Mouse (Mus musculus) adrenal gland, adult 8-10 months (tissue): ENCODE data around the gene Dalrd3. TPM values are rescaled to one million over a fixed set of nuclear protein-coding genes. Genes with fewer than 3 reads are reported as not detected.
"Not testable (repeated sequence)": the region's sequence is repeated elsewhere in the genome, so short reads cannot be mapped to it uniquely, and the experiment has no call there.

Experiments used
- DNase-seq: peaks from one replicate; pipeline ENCODE4 v3.0.0; 2022
- total RNA-seq, 4 experiments: library from RNA; stranded (reverse); gene quantifications; 2 replicates each; pipeline ENCODE4 v1.2.4; 2022

The Dalrd3 gene
- total RNA-seq, 4 experiments from 2014 or later = 72.5 to 99.3 (median 83.0) TPM

DNA sequence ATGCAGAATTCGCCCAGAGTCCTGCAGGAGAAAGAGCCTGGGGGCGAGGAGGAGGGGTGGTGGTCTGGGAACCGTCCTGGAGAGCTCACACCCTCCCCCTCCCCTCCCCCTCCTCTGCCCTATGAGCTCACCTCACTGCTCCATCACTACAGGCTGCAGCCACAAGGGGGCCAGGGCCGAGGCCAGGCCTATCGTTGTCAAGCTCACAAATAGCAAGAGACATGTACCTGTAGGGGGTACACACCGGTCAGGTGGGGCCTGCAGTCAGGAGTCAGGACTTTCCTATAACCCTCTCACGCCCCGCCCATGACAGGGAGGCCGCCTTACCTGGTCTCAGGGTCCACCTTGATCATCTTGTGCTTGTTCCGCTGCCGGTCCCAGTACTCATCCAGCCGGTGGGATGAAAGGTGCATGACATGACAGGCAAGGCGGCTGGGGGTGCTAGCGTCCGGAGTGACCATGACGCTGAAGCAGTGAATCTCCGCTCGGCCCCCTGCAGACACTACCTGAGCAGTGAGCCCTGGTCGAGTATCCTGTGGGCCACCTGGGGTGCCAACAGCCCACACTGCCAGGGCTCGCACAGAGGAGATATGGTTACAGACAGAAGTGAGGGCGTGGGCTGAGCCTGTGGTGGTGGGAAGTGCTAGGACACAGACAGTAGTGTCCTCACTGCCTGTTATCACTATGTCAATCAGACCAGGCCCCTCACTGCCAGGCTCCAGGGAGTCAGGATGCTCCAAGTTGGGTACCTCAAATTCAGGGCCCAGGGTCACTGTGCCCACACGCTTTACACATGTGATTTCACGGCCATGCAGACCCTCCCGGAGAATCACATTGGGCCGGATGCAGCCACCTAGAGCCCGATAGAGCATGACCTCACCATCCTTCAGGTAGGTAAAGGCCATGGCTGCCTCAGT, 4.3 kb downstream of the Dalrd3 start:
- no peak for DNase-seq

DNA sequence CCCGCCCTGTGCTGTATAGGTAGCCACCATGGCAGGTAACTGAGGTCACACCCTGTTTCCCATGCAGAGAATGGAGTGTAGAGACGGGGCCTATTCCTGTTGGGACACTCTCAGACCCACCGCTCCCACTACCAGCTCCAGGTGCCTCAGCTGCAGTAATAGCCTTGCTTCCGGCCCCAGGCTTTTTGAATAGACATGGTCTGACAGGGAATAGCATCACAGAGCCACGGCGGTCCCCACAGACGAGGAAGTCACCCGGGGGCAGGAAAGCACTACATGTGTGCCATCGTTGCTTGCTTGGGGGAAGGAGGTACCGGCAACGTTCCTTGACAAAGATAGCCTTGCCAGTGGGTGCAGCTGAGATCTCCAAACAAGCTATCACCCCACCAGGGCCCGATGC, 5.2 kb downstream of the Dalrd3 start:
- DNase-seq = no peak

DNA sequence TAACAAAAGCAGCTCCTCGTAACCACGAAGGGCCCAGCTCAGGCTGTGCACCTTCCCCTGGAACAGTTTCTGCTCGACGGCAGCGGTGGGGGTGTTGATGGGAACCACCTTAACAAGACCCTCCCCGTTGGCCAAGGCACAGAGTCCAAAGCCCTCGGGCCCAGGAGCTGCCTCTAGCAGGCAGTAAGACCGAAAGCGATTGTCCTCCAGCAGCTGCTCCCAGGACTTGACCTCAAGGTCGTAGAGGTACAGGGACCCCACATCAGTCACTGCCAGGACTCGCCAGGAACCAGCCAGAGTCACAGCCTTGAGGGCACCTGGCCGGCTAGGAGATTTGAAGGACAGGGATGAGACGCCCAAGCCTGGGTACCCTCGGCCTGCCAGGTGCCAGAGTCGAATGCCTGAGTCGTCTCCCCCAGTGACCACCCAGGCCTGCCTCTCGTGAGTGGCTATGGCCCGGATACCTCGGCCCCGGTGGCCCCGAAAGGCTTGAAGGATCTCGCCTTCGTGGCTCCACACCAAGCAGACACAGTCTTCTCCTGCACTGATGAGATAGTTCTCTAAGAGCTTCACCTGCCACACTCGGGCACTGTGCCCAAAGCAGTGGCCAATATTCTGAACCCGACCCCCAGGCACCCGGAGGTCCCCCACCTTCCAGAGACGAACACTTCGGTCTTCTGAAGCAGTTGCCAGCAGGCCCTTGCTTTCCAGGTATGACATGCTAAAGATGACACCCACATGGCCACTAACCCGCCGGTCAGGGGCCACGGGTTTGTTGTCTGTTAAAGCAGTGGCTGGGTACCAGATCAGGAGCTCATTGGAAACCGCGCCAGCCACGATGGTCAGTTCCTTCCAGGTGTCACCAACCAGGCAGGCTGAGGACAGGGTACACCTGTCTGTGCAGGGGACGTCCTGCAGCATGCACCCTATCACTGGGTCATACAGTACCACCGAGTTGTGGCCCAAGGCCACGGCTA, 5.9 kb downstream of the Dalrd3 start:
- DNase-seq = no peak

DNA sequence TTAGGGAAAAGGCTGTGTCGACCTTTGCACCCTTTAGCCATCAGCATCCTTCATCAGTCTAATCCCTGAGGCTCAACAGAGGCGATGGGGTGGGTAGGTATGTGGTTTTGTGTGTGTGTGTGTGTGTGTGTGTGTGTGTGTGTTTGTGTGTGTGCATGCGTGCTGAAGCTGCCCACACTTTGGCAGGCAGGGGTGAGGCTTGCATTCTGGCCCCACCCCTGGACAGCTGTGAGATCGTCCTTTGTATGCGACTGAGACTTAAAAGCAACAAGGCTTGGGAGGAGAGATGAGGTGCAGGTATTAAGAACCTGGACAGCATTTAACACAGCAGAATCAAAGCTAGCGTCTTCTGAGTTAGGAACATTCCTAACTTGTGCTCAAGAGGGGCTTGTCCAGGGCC, 7.3 kb downstream of the Dalrd3 start:
- DNase-seq = no peak

DNA sequence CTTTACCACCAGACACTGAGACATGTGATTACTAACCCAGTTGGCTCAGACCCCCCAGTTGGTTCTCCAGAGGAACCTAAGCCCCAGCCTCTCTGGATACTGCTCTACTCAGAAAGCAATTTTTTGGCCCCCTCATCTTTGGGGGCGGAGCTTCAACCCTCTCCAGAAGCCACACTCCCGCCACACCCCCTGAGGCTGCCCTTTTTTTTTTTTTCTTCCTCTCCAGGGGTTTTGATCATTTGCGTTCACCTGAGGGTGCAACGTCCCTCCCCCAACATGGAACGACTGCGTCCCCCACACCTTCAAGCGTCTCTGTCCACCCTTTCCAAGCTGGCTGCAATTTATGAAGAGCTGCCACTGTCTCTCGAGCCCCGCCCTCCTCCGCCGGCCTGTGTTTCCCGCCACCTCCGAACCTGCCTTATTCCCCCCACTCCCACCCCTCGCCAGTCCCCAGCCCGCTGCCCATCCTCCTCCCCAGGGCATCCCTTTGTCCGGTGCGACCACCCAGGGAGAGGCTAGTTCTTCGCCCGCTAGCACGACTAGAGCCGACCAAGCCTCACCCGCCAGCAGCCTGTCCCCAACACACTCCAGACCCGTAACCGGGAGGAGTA, 8.4 kb downstream of the Dalrd3 start:
- peak; percentile 54 for DNase-seq

DNA sequence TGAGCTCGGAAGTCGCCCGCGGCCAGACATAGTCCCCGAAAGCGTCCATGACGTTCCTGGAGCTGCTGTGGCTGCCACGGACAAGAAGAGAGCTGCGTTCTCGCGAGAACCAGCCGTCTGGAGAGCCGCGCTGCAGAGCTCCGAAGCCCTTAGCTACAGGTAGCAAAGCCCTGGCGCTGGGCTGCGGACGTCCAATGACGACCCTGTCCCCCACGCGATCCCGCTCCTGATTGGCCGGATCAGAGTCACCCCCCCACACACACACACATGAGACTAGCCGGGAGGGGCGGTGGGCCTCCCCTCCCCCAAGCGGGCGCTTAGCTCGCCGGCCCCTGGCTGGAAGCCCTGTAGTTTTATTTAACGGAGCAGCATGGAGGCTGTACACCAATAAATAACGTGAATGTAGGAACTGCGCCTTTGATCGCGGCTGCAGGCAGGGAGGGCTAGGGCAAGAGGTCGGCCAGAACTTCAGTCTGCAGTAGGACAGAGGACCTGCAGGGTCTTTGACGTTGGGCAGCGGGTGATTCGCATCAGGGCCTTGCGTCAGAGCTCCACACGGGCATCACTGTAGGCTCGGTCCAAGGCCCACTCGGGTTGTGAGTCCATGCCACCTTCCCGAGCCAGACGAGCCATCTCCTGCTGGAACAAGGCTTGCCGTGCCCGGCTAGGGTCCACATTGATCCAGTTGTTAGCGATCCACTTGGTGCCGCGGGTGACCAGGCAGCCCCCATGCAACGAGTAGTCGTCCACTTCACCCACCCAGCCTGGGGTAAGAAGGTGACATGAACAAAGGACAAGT, 9.1 kb downstream of the Dalrd3 start, which contains the start of gene Wdr6:
Gene Wdr6, minus strand, starts transcription at position 195 of the 799 bp plus-strand sequence.
- DNase-seq = peak; percentile 95

DNA sequence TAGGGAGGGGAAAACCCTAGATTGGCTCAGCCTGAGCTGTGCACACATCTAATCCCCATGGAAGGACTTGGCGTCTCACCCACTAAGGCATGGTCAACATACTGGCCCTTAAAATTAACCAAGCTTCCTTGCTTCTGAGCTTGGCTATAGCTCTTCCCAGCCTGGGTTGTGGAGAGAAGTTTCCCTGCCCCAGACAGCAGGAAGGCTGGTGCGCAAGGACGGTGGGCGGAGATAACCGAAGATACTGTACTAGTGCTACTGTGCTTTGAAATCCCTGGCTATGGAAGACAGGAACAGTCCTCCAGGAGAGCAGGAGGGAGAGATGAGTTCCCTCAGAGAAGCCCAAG, 9.6 kb downstream of the Dalrd3 start:
- DNase-seq = peak; percentile 60

DNA sequence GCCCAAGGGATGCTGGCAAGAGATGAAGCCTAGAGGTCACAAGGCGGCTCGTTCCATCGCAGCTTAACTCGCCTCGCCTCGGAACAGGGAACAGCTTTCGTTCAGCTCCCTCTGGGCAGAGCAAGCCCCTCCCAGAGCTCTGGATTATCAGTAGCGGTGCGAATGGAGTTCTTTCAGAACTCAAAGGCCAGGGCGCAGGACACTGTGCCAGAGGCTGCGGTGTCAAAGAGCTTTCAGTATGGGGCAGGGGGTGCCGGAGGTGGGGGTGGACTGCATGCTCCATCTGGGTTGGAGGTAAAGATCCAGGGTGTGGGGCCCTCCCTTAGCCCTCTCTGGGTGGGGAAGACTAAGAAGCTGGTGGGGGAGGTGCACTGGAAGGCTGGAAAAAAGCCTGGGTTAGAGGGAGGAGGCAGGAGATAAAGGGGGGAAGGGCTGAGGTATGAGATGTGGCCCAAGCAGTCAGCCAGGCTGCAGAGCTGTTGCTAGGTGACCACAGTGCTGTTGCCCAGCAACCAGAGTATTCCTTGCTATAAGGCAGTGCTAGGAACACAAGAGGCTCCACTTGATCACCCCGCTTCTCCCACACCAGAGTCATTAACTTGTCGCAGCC, 18.0 kb downstream of the Dalrd3 start:
- peak; percentile 64 for DNase-seq

DNA sequence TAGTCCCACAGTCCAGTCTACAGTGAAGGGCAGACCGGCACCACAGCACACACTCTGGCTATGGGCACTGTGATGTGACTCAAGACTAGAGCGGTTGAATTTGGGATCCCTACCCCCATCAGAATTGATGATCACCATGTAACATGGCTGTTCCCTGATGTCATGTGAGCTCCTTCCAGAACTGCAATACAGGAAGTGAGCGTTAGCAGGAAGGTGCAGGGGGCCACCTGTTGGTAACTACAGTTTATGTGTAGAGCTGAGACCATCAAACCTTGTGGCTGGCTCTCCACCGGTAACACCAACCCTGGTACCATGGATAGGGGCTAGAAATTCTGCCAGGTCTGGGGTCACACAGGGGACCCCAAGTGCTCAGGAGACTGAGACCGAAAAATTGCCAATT, 19.5 kb downstream of the Dalrd3 start:
- no peak for DNase-seq

DNA sequence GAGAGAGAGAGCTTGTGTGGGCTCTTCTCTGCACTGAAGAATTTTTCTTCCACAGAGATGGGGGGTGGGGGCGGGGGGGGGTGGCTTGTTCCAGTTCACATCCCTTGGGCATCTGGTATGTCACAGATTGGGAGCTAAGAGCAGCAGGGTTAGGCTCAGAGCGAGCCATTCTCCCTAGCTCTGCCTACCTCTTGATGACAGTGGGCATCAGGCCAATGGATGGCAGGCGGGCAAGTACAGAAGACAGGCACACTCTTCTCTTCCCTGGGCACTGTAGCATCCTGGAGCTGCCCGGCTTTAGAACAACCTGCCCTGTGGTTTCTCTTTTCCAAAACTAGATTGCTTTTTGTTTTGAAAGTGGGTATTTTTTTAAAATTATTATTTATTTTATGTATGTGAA, 21.8 kb downstream of the Dalrd3 start:
- no peak for DNase-seq

DNA sequence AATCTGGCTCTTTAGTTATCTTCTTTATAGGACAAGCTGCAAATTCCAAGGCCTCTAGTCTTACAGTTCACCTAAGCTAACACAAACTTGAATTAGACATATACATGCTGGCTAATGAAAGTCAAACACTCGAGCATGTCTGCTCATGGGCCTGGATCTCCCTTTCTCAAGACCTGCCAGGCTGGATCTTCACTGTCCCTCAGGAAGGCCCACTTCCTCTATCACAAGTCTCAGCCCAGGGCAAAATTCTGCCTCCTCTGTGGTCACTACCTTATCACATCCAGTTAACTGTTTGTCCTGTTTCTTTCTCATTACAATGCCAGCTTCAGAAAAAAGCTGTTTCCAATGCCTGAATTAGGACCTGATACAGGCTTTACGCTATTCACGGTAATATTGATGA, 24.7 kb downstream of the Dalrd3 start:
- no peak for DNase-seq

DNA sequence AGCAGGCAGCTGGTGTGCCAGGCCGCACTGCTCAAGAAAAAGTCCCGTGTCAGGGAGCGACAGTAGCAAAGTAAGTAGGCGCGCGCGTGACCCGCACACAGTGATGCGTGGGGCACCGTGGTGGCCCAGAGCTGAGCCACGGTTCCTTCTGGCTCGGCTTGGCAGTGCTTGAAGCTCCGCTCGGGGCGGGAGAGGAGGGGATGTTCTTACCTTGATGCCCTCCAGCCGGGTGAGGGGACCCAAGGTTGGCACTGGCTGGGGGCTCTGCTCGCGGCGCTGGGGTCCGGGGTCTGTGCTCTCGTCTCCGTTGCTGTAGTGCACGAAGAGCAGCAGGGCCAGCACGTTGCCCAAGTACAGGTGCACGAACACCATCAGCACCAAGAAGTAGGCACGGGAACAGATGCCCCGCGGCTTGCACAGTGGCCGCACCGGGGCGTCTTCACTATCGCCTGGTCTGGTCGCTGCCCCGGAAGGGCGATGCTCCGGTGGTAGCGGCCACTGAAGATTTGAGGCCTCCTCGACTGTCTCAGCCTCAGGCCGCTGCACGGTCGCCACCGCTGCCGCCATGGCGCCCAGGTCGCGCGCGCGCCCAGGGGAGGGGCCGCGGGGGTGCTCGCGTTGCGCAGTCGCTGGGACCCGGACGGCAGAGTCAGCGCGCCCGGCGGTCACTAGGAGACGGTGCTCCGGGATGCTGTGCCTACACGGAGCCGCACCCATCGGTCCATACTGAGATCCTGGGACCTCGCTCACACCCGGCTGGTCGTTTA, 27.5 kb downstream of the Dalrd3 start, which contains the start of gene P4htm:
Gene P4htm, minus strand, starts transcription at position 670 of the 767 bp plus-strand sequence.
- peak; percentile 38 for DNase-seq

DNA sequence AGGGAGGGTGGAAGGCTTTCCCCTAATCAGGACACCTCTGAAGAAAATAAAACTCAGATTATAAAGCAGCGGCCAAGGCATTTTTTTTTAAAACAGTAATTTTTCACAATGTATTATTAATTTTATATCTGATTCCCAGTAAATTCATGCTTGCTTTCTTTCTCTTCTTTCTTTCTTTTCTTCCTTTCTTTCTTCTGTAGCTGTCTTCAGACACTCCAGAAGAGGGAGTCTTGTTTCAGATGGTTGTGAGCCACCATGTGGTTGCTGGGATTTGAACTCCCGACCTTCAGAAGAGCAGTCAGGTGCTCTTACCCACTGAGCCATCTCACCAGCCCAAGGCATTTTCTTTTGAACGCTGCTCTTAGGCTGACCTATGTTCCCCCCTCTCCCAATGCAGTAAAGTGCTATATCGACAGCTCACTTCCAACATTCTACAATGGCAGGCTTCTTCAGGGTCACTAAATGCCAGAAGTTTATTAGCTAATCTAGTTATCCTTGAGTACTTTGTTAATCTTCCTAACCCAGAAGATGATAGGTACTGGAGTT, 29.4 kb downstream of the Dalrd3 start:
- DNase-seq = no peak

DNA sequence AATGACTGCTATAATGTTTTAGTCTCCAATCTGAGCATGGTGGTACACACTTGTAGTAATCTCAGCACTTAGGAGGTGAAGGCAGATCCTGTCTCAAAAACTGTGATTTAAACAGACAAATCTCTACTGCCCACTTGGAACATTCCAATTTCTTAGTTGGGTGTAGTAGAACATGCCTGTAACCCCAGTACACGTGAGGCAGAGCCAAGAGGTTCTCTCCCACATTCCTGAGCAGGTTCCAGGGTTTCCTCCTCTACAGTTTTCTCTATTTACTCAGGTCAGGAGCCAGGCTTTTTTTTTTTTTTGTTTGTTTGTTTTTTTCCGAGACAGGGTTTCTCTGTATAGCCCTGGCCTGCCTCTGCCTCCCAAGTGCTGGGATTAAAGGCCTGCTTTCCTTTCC, 30.3 kb downstream of the Dalrd3 start:
- DNase-seq = no peak

DNA sequence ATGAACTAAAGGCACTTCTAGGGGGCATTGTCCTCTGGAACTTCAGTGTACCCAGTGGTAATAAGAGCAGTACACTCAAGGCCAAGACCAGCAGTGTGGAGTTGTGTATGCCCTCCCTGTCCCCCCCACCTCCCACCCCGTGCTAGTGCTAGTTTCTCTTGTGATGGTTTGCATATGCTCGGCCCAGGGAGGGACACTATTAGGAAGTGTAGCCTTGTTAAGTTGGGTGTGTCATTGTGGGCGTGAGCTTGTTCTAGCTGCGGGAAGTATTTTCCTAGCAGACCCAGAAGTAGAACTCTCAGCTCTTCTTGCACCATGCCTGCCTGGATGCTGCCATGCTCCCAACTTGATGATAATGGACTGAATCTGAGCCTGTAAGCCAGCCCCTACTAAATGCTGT, 32.3 kb downstream of the Dalrd3 start:
- DNase-seq = no peak

DNA sequence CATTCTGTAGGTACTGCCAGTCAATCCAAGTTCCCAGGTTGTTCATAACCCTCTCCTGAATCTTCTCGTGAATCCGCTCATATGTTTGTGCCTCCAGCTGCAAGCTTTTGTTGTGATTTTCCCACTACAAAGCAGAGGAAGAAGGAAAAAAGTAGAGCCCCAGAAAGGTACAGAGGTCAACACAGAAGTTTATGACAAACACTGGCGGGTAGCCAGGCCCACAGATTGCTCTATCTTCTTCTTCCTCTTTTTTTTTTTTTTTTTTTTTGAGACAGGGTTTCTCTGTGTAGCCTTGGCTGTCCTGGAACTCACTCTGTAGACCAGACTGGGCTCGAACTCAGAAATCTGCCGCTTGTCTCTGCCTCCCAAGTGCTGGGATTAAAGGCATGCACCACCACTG, 38.2 kb downstream of the Dalrd3 start:
- DNase-seq = not testable (repeated sequence)

DNA sequence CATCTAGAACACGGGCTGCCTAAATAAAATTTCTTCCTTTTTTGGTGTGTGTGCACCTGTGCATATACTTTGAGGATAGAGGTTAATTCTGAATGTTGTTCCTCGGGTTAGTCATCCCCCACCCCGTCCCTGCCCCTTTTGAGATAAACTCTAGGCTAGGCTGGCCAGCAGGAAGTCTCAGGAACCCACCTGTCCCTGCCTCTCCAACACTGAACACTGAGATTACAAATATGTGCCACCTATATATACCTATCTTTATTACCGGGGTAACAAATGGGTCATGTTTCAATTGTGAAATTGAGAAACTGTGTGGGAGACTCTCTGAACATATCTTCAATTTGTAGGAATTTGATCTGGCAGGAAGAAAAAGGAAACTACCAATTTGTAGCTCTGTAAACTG, 39.2 kb downstream of the Dalrd3 start:
- no peak for DNase-seq

DNA sequence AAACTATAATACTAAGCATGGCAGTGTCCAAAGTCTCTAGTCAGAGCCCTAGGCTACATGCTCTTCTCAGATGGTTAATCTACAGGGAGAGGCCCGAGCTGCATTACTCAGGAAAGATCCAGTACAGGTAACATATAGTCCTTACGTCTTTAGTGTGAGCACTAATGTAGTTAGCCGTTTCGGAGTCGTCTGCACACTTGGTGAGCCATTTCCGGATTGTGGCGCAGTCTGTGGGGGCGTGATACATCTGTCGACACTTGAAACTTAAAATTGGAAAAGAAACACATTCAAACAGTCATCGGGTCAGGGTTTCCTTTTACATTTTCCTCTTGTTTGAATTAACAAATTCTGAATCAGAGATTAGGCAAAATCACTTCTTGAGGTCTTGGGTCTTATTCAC, 41.8 kb downstream of the Dalrd3 start:
- DNase-seq = no peak

DNA sequence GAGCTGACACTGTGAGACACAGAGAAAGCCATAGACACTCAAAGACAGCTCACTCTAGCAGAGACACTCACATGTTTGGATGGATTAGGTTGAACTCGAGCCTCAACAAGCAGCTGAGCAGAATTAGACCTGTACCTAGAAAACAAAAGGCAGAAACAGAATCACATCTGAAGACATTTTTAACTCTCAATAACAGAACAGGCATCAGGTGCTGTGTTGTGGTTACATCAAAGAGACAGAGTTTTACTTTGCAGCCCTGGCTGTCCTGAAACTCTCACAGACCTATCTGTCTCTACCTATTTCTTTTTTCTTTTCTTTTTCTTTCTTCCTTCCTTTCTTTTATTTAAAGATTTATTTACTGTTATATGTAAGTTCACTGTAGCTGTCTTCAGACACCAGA, 47.6 kb downstream of the Dalrd3 start:
- no peak for DNase-seq
